In genomic region chr3:145952945-145953344, GRCm38 (mm10) we compare ENCODE assay signal across 24 mouse cellular contexts. TPM values are rescaled to one million over a fixed set of nuclear protein-coding genes. Genes with fewer than 3 reads are reported as not detected.
A peak's percentile ranks its signal among the peaks of the same experiment; 100 is the strongest.
DNase-seq lines count a peak whose midpoint lies in the region; ATAC-seq and TF ChIP-seq lines count a peak whose summit lies in the region.
"Had no signal": no experiment of that assay in that cellular context is flagged by ENCODE, and none has a peak within 500 bp of the region (broad histone marks: within the 10 kb centered on the region; RNA-seq: fewer than 3 reads in every experiment).

No protein-coding gene starts in this region.

- H3K4me2 ChIP-seq in heart, embryonic 16.5 days (ENCODE audit: low read depth, low read length): no peak overlapping the region
- no peak overlapping the region for H3K4me2 ChIP-seq in intestine, embryonic 15.5 days (replicated peaks)
- no peak overlapping the region for H3K4me2 ChIP-seq in liver, embryonic 14.5 days (ENCODE audit: low read depth)
- H3K4me2 ChIP-seq: forebrain, embryonic 15.5 days; lung, embryonic 14.5 days; midbrain, embryonic 15.5 days; neural tube, embryonic 15.5 days had no signal

- peak; percentile 28; the same call in 1 of the 2 replicates for TF ChIP-seq EP300 in liver, embryonic 14.5 days (IDR thresholded peaks at IDR 0.05; ENCODE audit: low read depth)

- H3K4me3 ChIP-seq in heart, embryonic 10.5 days: no peak overlapping the region
- no peak overlapping the region for H3K4me3 ChIP-seq in heart, embryonic 16.5 days (ENCODE audit: low read length)
- H3K4me3 ChIP-seq in intestine, embryonic 15.5 days (replicated peaks): no peak overlapping the region
- no peak overlapping the region for H3K4me3 ChIP-seq in liver, embryonic 14.5 days (ENCODE audit: insufficient read depth in 1 of 2, low read depth in 2 of 2, low read length in 2 of 2)
- H3K4me3 ChIP-seq: forebrain, embryonic 15.5 days; midbrain, embryonic 10.5 days; midbrain, embryonic 15.5 days; neural tube, embryonic 15.5 days had no signal

- H3K27me3 ChIP-seq in heart, embryonic 10.5 days (ENCODE audit: insufficient read depth, poor library complexity, severe bottlenecking): no peaks in the 10 kb centered on the region
- no peaks in the 10 kb centered on the region for H3K27me3 ChIP-seq in heart, embryonic 16.5 days (ENCODE audit: control insufficient read depth, insufficient read depth, low read length)
- H3K27me3 ChIP-seq in intestine, embryonic 15.5 days (replicated peaks): no peaks in the 10 kb centered on the region
- no peaks in the 10 kb centered on the region for H3K27me3 ChIP-seq in liver, embryonic 14.5 days (ENCODE audit: control insufficient read depth, insufficient read depth, low read length)
- H3K27me3 ChIP-seq: midbrain, embryonic 15.5 days had no signal

- no peak for ATAC-seq in heart, embryonic 16.5 days (replicated peaks; ENCODE audit: extremely low read depth, insufficient read depth, low FRiP score)
- ATAC-seq in intestine, embryonic 15.5 days: peak; percentile 79
- ATAC-seq in liver, embryonic 14.5 days (ENCODE audit: insufficient read depth): peak; percentile 22; the same call in 1 of the 2 replicates
- ATAC-seq: forebrain, embryonic 15.5 days; hindbrain, embryonic 16.5 days; midbrain, embryonic 15.5 days had no signal

- no peaks in the 10 kb centered on the region for H3K9me3 ChIP-seq in heart, embryonic 10.5 days
- H3K9me3 ChIP-seq in heart, embryonic 16.5 days (replicated peaks; ENCODE audit: control insufficient read depth, low read length): 0 out of 2 replicates have a peak, but pooled peaks cover 5% of the 10 kb centered on the region
- no peaks in the 10 kb centered on the region for H3K9me3 ChIP-seq in intestine, embryonic 15.5 days
- H3K9me3 ChIP-seq in liver, embryonic 14.5 days (ENCODE audit: control insufficient read depth, low read length): no peaks in the 10 kb centered on the region
- H3K9me3 ChIP-seq: forebrain, embryonic 15.5 days; midbrain, embryonic 15.5 days; neural tube, embryonic 15.5 days had no signal

- H3K36me3 ChIP-seq in heart, embryonic 10.5 days: no peaks in the 10 kb centered on the region
- H3K36me3 ChIP-seq in heart, embryonic 16.5 days (ENCODE audit: control insufficient read depth, insufficient read depth): no peaks in the 10 kb centered on the region
- no peaks in the 10 kb centered on the region for H3K36me3 ChIP-seq in intestine, embryonic 15.5 days
- no peaks in the 10 kb centered on the region for H3K36me3 ChIP-seq in liver, embryonic 14.5 days (replicated peaks; ENCODE audit: control insufficient read depth, insufficient read depth, low read depth)
- H3K36me3 ChIP-seq: forebrain, embryonic 15.5 days; midbrain, embryonic 10.5 days; midbrain, embryonic 15.5 days; neural tube, embryonic 15.5 days had no signal

- peak overlapping the region; percentile 72; the same call in 1 of the 2 replicates for H3K27ac ChIP-seq in heart, embryonic 10.5 days
- H3K27ac ChIP-seq in heart, embryonic 16.5 days (ENCODE audit: low read length): peak overlapping the region; percentile 21; the same call in 1 of the 2 replicates
- H3K27ac ChIP-seq in intestine, embryonic 15.5 days: peak overlapping the region; percentile 65
- H3K27ac ChIP-seq in liver, embryonic 14.5 days: no peak overlapping the region
- H3K27ac ChIP-seq: forebrain, embryonic 15.5 days; midbrain, embryonic 10.5 days; midbrain, embryonic 15.5 days; neural tube, embryonic 15.5 days; stomach, postnatal 0 days had no signal

- no peak overlapping the region for H3K9ac ChIP-seq in heart, embryonic 16.5 days (ENCODE audit: low read length)
- no peak overlapping the region for H3K9ac ChIP-seq in intestine, embryonic 15.5 days
- H3K9ac ChIP-seq in liver, embryonic 14.5 days (replicated peaks): no peak overlapping the region
- H3K9ac ChIP-seq: forebrain, embryonic 15.5 days; lung, embryonic 14.5 days; midbrain, embryonic 15.5 days; neural tube, embryonic 15.5 days had no signal

- 16% methylated on average over 7 of the region's 7 CpGs for WGBS in heart, embryonic 10.5 days
- WGBS in heart, embryonic 16.5 days: 23% methylated on average over 7 of the region's 7 CpGs
- WGBS in intestine, embryonic 15.5 days: 62% methylated on average over 7 of the region's 7 CpGs
- 7% methylated on average over 7 of the region's 7 CpGs for WGBS in liver, embryonic 14.5 days (ENCODE audit: insufficient replicate concordance)

- intact Hi-C loops in heart, postnatal 14 days (cut with DNase I): loop anchor here (5.0 kb wide), 2 partner anchors 34 to 104 kb away; partner anchors contain the start of gene Syde2

- H3K4me1 ChIP-seq in heart, embryonic 10.5 days: peaks cover 28% of the 10 kb centered on the region
- peaks cover 20% of the 10 kb centered on the region for H3K4me1 ChIP-seq in heart, embryonic 16.5 days (ENCODE audit: control insufficient read depth, insufficient read depth, low read length)
- H3K4me1 ChIP-seq in intestine, embryonic 15.5 days (replicated peaks): peaks cover 5% of the 10 kb centered on the region
- H3K4me1 ChIP-seq in liver, embryonic 14.5 days (replicated peaks; ENCODE audit: control insufficient read depth in 2 of 2, insufficient read depth in 2 of 2, low read length in 1 of 2): peaks cover 4 to 30% of the 10 kb centered on the region in 2 experiments; a peak in 3 of 4 replicates

- DNase-seq in heart, embryonic 10.5 days (ENCODE audit: low spot score): no peak
- DNase-seq in heart, adult 11 months: no peak
- no peak for DNase-seq in heart, postnatal 14 days
- no peak for DNase-seq in liver, embryonic 14.5 days (ENCODE audit: low read depth in 3 of 3, low spot score in 3 of 3)
- DNase-seq in cerebellum, adult 9-10 months: no peak
- DNase-seq in layer of hippocampus, adult 11-12 months (ENCODE audit: low spot score): no peak
- DNase-seq: cerebellum, adult 2 months; cerebellum, postnatal 25 days; gastrocnemius, postnatal 36 days; kidney, adult 9 months; kidney, postnatal 10 days; layer of hippocampus, adult 9-11 months; lung, embryonic 14.5 days; lung, postnatal 14 days; thymus, adult 18-20 months; thymus, postnatal 25 days had no signal

- TF ChIP-seq CTCF in liver, embryonic 14.5 days (IDR thresholded peaks at IDR 0.05; ENCODE audit: low read depth): no peak

RNA-seq across cellular contexts. Expression of gene 2410004B18Rik, which starts 15.1 kb away (rescaled TPM):
- polyA plus RNA-seq in heart, embryonic 10.5 days (2016; fragmentation: Nextera tagmentation; extraction: Ambion mirVana): 43.3 and 55.7 TPM in 2 replicates
- polyA plus RNA-seq in heart, embryonic 16.5 days (2015; fragmentation: Nextera tagmentation; extraction: Ambion mirVana): 39.6 and 45.5 TPM in 2 replicates
- total RNA-seq in heart, postnatal 14 days (2021): 10 to 100 TPM; 16.7 to 22.9 TPM
- polyA plus RNA-seq in intestine, embryonic 15.5 days (2015; fragmentation: Nextera tagmentation; extraction: Ambion mirVana): 48.9 and 55.7 TPM in 2 replicates
- polyA plus RNA-seq in liver, embryonic 14.5 days (2012; rRNA removed): 6.2 and 7.8 TPM in 2 replicates
- 14.4 and 17.4 TPM in 2 replicates for polyA plus RNA-seq in liver, embryonic 14.5 days (2014; fragmentation: Nextera tagmentation; extraction: Ambion mirVana)

RNA-seq across cellular contexts. Expression of gene Bcl10, which starts 30.3 kb away (rescaled TPM):
- 39.1 and 41.1 TPM in 2 replicates for polyA plus RNA-seq in heart, embryonic 10.5 days (2016; fragmentation: Nextera tagmentation; extraction: Ambion mirVana)
- polyA plus RNA-seq in heart, embryonic 16.5 days (2015; fragmentation: Nextera tagmentation; extraction: Ambion mirVana): 41.8 and 49.1 TPM in 2 replicates
- 10 to 100 TPM; 20.8 to 22.1 TPM for total RNA-seq in heart, postnatal 14 days (2021)
- polyA plus RNA-seq in intestine, embryonic 15.5 days (2015; fragmentation: Nextera tagmentation; extraction: Ambion mirVana): 48.6 and 51.1 TPM in 2 replicates
- 5.8 and 7.4 TPM in 2 replicates for polyA plus RNA-seq in liver, embryonic 14.5 days (2012; rRNA removed)
- polyA plus RNA-seq in liver, embryonic 14.5 days (2014; fragmentation: Nextera tagmentation; extraction: Ambion mirVana): 16.5 and 18.5 TPM in 2 replicates

RNA-seq across cellular contexts. Expression of gene Syde2, which starts 34.7 kb away (rescaled TPM):
- polyA plus RNA-seq in heart, embryonic 10.5 days (2016; fragmentation: Nextera tagmentation; extraction: Ambion mirVana): 3.1 and 3.4 TPM in 2 replicates
- polyA plus RNA-seq in heart, embryonic 16.5 days (2015; fragmentation: Nextera tagmentation; extraction: Ambion mirVana): 10.2 and 10.3 TPM in 2 replicates
- 10 to 100 TPM; 21.5 to 25.4 TPM for total RNA-seq in heart, postnatal 14 days (2021)
- polyA plus RNA-seq in intestine, embryonic 15.5 days (2015; fragmentation: Nextera tagmentation; extraction: Ambion mirVana): 1.9 and 2.4 TPM in 2 replicates
- 0.53 and 0.79 TPM in 2 replicates for polyA plus RNA-seq in liver, embryonic 14.5 days (2012; rRNA removed)
- polyA plus RNA-seq in liver, embryonic 14.5 days (2014; fragmentation: Nextera tagmentation; extraction: Ambion mirVana): 0.68 and 0.69 TPM in 2 replicates
